Mouse (Mus musculus) gastrocnemius, adult 2 months (tissue): ENCODE results near the gene Klhdc4. TPM values are rescaled to one million over a fixed set of nuclear protein-coding genes. Genes with fewer than 3 reads are reported as not detected.
A peak's percentile ranks its signal among the peaks of the same experiment; 100 is the strongest.

ENCODE experiments used
- DNase-seq: peaks from one replicate; pipeline ENCODE4 v3.0.0; 2022
- H3K27ac ChIP-seq: fragments of 200-600 bp; 2 replicates; pipeline ENCODE4 v1.8.1; 2022; ENCODE audit warnings: mild to moderate bottlenecking
- H3K4me3 ChIP-seq: fragments of 200-600 bp; 2 replicates; pipeline ENCODE4 v1.8.1; 2022; ENCODE audit warnings: mild to moderate bottlenecking, moderate library complexity
- CTCF ChIP-seq: fragments of 200-600 bp; IDR thresholded peaks from 2 replicates; pipeline ENCODE4 v1.8.1; 2022; ENCODE audit warnings: antibody characterized with exemption, mild to moderate bottlenecking, moderate library complexity
- intact Hi-C: fragments of 180-260 bp; cut with DNase I; formaldehyde crosslinking; loops from one replicate; pipeline ENCODE4 v1.15.1; 2025
- total RNA-seq, 2 experiments: library from RNA; stranded (reverse); gene quantifications; 2 replicates each; pipeline ENCODE4 v1.2.3; 2021

Gene Klhdc4
- total RNA-seq, 2 experiments from 2014 or later: 10.1 to 13.7 TPM

DNA sequence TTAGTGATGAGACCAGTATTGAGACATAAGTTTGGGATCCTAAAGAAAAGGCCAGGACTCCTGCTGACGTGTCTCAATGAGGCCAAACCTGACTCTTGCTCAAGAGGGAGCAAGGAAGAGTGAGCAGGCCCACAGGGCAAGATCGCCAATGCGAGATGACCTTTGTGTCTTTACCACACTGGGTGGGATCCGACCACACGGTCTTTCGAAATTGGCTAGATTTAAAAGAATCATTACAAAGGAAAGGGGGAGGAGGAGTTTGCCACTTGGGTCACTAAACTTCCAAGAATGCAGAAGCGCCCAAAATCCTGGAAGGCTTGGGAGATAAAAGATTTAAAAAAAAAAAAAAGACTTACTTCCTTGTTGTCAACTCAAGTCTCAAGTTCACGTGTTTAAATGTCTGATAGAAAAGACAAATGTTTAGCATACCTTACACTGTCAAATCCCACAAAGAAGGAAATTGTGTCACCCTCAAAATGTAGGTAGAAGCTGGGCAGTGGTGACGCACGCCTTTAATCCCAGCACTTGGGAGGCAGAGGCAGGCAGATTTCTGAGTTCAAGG lies 18.0 kb upstream of the Klhdc4 start:
- intact Hi-C loops: loop anchor here (10.0 kb wide), 1 partner anchor 153 kb away; no protein-coding TSS in a partner anchor
- Histone ChIP-seq H3K4me3 (no peak overlapping the region), H3K27ac (no peak overlapping the region)
- no peak for TF ChIP-seq CTCF
- no peak for DNase-seq

DNA sequence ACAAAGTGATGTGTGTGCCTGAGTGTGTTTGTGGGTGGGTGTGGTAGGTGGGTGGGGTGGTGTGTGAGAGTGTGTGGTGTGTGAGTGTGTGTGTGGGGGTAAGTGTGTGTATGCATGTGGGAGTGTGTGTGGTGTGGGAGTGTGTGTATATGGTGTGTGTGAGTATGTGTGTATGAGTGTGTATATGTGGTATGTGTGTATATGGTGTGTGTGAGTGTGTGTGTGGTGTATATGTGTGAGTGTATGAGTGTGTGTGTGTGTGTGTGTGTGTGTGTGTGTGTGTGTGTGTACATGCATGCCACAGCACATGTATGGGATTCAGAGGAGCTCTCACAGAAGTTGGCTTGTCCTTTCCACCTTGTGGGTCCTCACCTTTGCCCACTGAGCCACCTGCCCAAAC lies 17.4 kb upstream of the Klhdc4 start:
- no peak overlapping the region for H3K27ac ChIP-seq
- intact Hi-C loops: loop anchor here (10.0 kb wide), 1 partner anchor 152 kb away; no protein-coding TSS in a partner anchor
- no peak overlapping the region for H3K4me3 ChIP-seq
- no peak for DNase-seq
- TF ChIP-seq CTCF: no peak

DNA sequence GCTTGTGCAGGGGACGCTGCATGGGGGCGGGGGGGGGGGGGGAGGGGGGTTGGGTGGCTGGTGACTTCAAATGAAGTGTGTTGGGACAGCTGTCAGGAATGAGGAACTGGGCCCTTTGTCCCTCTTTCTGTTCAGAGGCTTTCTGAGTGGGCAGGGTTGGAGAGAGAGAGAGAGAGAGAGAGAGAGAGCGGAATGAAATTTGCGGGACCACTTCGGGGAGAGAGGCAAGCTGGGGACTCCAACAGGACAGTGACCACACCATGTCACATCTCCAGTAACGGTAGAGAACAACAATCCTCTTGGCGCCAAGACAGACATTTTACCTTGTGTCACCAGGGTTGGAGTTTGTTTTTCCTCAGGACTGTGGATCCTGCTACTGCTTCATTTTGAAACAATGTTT lies 15.4 kb upstream of the Klhdc4 start:
- TF ChIP-seq CTCF: no peak
- no peak overlapping the region for H3K4me3 ChIP-seq
- intact Hi-C loops: loop anchor here (10.0 kb wide), 1 partner anchor 150 kb away; no protein-coding TSS in a partner anchor
- H3K27ac ChIP-seq: no peak overlapping the region
- no peak for DNase-seq

DNA sequence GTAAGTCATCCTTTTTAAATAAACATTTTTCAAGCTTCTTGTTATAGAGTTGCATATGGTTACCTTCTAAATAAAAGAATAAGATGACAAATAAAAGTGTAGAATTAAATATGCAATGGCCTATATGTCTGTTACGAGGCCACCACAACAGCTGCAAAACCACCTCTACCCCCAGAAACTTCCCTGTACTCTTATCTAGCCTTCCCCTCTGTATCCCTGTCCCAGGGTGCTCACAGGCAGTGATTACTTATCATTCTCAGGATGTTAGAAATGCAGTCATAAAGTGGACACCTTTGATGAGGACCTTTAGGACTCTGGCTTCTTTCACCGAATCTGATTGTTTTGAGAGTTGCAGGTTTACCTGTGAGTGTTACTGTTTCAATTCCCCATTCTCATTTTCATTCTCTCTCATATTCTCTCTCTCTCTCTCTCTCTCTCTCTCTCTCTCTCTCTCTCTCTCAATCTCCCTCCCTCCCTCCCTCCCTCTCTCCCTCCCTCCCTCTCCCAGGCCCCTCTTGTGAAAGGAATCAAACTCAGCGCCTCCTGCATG lies 13.9 kb upstream of the Klhdc4 start:
- Histone ChIP-seq H3K4me3 (no peak overlapping the region), H3K27ac (no peak overlapping the region)
- DNase-seq: no peak
- intact Hi-C loops: loop anchor here (10.0 kb wide), 1 partner anchor 148 kb away; no protein-coding TSS in a partner anchor
- no peak for TF ChIP-seq CTCF

DNA sequence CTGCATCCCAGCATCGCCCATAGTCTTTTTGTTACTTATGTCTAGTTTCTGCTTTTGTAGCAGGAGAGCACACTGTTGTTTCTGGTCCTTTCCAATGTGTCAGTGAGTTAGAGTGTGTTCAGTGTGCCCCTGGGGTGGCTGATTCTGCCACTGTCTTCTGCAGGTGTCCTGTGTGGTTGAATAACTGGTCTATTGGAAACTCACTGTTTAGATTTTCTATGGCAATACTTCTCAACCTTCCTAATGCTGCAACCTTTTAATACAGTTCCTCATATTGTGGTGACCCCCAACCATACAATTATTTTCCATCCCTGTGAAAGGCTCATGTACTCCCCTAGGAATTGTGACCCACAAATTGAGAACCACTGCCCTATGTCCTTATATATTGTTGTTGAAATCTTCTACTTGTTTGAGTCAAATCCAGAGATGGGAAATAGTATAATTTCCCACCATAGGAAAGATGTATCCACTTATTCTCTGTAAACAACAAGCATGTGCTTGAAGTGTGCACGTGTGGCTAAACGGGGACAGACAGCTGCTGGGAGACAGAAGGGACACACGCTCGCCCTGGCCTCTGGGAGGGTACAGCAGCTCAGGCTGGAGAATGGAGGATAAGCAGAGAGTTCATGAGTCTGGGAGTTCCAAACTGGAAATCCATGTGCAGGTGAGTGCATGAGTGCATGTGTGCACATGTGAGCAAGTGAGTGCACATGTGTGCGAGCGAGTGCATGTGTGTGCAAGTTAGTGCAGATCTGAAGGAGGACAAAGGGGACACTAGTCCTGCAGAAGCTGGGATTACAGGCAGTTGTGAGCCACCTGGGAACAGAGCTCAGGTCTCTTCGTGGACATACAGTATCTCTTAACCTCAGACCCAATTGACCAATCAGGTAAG lies 12.9 kb upstream of the Klhdc4 start:
- H3K27ac ChIP-seq: no peak overlapping the region
- no peak for DNase-seq
- intact Hi-C loops: loop anchor here (10.0 kb wide), 1 partner anchor 148 kb away; no protein-coding TSS in a partner anchor
- no peak overlapping the region for H3K4me3 ChIP-seq
- TF ChIP-seq CTCF: no peak

DNA sequence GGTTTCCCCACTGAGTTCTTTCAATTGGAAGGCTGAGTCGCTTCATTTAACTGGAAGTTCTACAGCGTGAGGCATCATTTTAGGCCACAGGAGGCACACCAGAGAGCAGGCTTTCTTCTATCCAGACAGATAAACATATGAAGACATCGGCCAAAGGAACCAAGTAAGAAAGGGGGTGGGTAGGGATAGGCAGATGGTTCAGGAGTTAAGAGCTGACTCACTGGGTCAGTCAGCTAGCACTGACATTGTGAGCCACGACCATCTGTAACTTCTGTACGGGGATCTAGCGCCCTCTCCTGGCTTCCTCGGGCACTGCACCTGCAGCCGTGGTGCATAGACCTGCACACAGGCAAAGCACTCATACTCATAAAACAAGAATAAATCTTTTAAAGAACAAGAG lies 11.9 kb upstream of the Klhdc4 start:
- peak; percentile 67 for TF ChIP-seq CTCF
- intact Hi-C loops: loop anchor here (10.0 kb wide), 1 partner anchor 146 kb away; no protein-coding TSS in a partner anchor
- peak; percentile 32 for DNase-seq
- no peak overlapping the region for H3K27ac ChIP-seq
- no peak overlapping the region for H3K4me3 ChIP-seq

DNA sequence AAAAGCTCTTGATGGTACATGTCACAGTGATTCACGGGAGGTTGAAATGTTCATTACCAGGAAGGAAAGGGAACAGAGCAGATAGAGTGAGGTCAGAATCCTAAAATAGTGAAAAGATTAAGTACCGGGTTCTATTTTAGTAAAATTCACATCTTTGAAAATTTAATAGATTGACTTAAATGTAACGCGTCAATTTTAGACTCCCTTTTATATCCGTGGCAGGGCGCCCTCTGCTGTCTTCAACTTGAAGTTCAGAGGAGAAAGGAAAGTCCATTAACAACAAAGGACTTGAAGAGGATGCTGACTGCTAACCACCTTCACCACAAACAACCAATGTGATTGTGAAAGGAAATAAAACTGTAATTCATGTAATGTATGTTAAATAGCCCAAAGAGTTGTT lies 3.1 kb upstream of the Klhdc4 start:
- DNase-seq: peak; percentile 69
- intact Hi-C loops: loop anchor here (2.0 kb wide), 1 partner anchor 114 kb away; no protein-coding TSS in a partner anchor
- H3K4me3 ChIP-seq: no peak overlapping the region
- no peak overlapping the region for H3K27ac ChIP-seq
- peak; percentile 73 for TF ChIP-seq CTCF

DNA sequence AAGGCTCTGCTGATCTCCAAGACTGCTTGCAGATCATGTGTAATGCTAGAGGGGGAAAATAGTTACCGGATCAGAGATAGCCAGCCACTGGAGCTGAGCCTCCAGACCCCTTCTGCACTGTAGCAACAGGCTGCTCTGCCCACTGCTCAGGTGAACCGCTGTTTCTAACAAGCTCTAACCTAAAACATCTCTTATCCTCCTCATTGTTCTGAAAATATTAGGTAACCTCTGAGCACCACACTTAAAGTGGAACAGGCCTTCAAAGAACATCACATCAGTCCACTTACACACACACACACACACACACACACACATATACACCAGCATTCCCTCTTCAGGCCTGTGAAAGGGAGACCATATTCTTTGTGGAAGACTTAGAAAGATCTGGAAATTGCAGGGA lies 2.7 kb upstream of the Klhdc4 start:
- Histone ChIP-seq H3K27ac (no peak overlapping the region), H3K4me3 (no peak overlapping the region)
- TF ChIP-seq CTCF: no peak
- no peak for DNase-seq
- intact Hi-C loops: loop anchor here (2.0 kb wide), 1 partner anchor 113 kb away; no protein-coding TSS in a partner anchor

DNA sequence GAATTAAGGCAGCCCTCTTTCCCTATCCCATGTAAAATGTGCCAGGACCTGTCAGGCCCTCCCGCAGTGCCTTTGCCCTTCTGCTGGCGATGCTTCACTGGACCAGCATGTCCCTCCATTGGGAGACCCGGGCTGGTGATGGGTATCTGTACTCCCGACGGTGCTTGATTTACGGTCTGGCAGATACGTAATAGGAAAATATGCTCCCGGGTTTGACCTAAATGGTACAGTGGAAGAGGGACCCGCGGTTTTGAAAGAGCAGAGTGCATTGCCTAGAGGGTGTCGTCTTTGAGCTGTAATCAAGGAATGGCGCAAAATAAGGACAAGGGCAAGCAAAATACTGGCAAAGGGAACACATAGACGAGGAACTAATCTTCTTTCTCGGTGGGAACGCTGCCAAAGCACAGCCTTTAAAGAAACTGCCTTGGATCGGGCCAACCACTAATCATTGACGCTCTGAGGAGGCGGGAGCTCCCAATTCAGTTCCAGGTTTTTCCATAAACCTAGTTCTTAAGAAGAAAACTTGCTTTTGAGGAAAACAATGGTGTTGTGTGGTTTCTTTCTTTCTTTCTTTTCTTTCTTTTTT lies 501 bp upstream of the Klhdc4 start:
- H3K27ac ChIP-seq: peak overlapping the region; percentile 86
- H3K4me3 ChIP-seq: peak overlapping the region; percentile 99
- no peak for DNase-seq
- intact Hi-C loops: no loop called here
- no peak for TF ChIP-seq CTCF

DNA sequence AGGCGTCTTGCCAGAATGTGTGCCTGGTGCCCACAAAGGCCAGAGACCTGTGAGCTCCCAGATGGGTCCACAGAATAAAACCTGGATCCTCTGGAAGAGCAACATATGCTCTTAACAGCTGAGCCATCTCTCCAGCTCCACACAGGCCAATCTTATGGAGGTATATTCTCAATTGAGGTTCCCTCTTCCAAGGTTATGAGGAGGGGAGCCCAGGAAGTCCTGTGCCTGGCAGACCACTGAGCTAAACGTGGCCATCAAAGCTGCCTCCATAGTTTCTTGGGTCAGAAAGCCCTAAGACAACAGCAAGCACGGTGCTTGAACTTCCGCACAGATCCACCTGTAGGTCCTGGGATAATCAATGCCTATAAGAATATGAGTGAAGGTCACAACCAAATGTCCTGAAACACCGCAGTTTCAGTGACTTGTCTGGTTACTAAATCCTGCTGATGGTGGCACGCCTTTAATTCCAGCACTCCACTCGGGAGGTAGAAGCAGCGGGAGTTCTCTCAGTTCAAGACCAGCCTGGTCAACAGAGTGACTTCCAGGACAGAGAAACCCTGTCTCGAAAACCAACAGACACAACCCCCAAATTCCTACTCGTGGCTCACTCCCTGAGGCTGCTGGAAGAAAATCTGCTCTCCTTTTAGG lies 869 bp downstream of the Klhdc4 start:
- Histone ChIP-seq H3K27ac (no peak overlapping the region), H3K4me3 (peak overlapping the region; percentile 99)
- no peak for DNase-seq
- intact Hi-C loops: no loop called here
- TF ChIP-seq CTCF: no peak

DNA sequence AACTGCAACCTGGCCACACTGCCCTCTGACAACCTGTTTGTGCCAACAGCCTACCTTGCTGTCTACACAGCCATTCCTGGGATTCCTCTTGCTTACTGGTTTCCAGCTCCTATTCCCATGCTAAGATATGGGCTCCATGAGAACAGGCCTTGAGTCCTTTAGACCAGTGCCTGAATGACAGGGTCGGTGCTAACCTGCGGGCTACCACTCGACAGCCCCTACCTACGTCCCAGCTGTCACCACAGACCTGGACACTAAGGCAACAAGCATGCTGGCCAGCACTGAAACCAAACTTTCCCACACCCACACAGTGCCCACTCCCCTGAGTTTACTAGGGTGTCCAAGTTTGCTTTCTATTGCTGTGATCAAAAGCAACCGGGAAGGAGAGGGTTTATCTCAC lies 1.6 kb downstream of the Klhdc4 start:
- Histone ChIP-seq H3K4me3 (no peak overlapping the region), H3K27ac (no peak overlapping the region)
- no peak for DNase-seq
- TF ChIP-seq CTCF: no peak
- intact Hi-C loops: no loop called here

DNA sequence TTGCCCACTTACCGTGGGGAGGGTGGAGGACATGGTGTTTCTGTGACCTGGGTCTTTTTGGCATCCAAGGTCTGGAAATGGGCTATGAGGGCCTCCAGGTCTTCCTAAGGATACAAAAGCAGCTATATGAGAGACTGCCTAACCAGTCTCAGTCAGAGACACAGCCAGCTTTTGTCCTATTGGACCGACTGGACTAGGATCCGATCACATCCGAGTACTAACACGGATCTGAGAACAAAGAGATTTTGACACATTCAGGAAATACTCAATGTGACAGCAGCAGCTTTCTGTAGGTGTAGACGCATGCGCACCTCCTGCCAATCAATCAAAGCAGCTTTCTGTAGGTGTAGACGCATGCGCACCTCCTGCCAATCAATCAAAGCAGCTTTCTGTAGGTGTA lies 7.6 kb downstream of the Klhdc4 start:
- intact Hi-C loops: no loop called here
- DNase-seq: no peak
- no peak overlapping the region for H3K27ac ChIP-seq
- no peak overlapping the region for H3K4me3 ChIP-seq
- TF ChIP-seq CTCF: no peak
